Mouse (Mus musculus) heart, adult 2 months (tissue): ENCODE results near the gene Rps21.

Source experiments
- CTCF ChIP-seq: fragments of 200-600 bp; IDR thresholded peaks from 2 replicates; pipeline ENCODE4 v1.8.1; 2022; ENCODE audit warnings: antibody characterized with exemption, mild to moderate bottlenecking, moderate library complexity
- POLR2A ChIP-seq: fragments of 200-500 bp; IDR thresholded peaks from 2 replicates; pipeline ENCODE4 v1.6.1; 2011; ENCODE audit warnings: mild to moderate bottlenecking, low read depth, low read length, control low read depth; ENCODE audit not compliant: insufficient read depth

DNA sequence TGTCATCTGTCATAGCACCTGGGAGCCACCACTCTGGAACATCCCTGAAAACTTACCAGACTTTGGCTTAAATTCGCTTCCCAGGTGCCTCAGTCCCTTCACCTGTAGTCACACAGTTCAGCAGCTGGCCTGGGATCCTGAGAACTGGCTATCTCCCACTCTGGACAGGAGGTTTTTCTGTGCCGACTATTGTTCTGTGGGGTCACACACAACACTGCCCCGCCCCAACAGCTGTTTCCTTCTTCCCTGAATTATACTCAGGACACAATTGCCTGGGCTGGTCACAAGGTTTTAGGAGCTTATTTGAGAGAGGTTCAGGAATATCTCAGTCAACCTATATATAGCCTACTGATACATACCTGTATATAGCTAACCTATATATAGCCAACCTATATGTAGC is 5.3 kb downstream of the Rps21 start:
- TF ChIP-seq CTCF (no peak), POLR2A (peak; percentile 92)
